Mouse (Mus musculus): Measurements from ENCODE around the gene Csrnp1. TPM values are rescaled to one million over a fixed set of nuclear protein-coding genes. Genes with fewer than 3 reads are reported as not detected.

Csrnp1 gene
- polyA plus RNA-seq, 1 experiment: 50.5 TPM

GRCm38 (mm10) chr9:119943326-119943725 lies 41.1 kb downstream of the Csrnp1 start:
- H3K27me3 ChIP-seq (ENCODE audit: control insufficient read depth, insufficient read depth, low read length): no peaks in the 10 kb centered on the region
- no peaks in the 10 kb centered on the region for H3K36me3 ChIP-seq (ENCODE audit: control insufficient read depth, insufficient read depth, low read length)
- H3K4me3 ChIP-seq (ENCODE audit: extremely low read depth, insufficient read depth, insufficient read length): no peak overlapping the region
- H3K4me1 ChIP-seq (ENCODE audit: control insufficient read depth, insufficient read depth, insufficient read length): peaks cover 7% of the 10 kb centered on the region; the same call in 1 of the 2 replicates
- no peak for DNase-seq (ENCODE audit: low read depth in 1 of 2, low spot score in 2 of 2)
- WGBS: 50% methylated on average over 1 of the region's 1 CpGs
- H3K27ac ChIP-seq (ENCODE audit: insufficient read depth, low read length): no peak overlapping the region
- TF ChIP-seq POLR2A (IDR thresholded peaks at IDR 0.05; ENCODE audit: low read depth, low read length) (no peak), CTCF (IDR thresholded peaks at IDR 0.05; ENCODE audit: extremely low read depth, insufficient read depth, insufficient read length, insufficient replicate concordance) (no peak)

- no peak overlapping the region for H3K27ac ChIP-seq (ENCODE audit: insufficient read depth, low read length)
- TF ChIP-seq POLR2A (IDR thresholded peaks at IDR 0.05; ENCODE audit: low read depth, low read length): no peak
- TF ChIP-seq CTCF (IDR thresholded peaks at IDR 0.05; ENCODE audit: extremely low read depth, insufficient read depth, insufficient read length, insufficient replicate concordance): no peak
- H3K36me3 ChIP-seq (ENCODE audit: control insufficient read depth, insufficient read depth, low read length): no peaks in the 10 kb centered on the region
- H3K4me1 ChIP-seq (ENCODE audit: control insufficient read depth, insufficient read depth, insufficient read length): peaks cover 11% of the 10 kb centered on the region; the same call in 1 of the 2 replicates
- no peaks in the 10 kb centered on the region for H3K27me3 ChIP-seq (ENCODE audit: control insufficient read depth, insufficient read depth, low read length)
- no peak for DNase-seq (ENCODE audit: low read depth in 1 of 2, low spot score in 2 of 2)
- no peak overlapping the region for H3K4me3 ChIP-seq (ENCODE audit: extremely low read depth, insufficient read depth, insufficient read length)
- WGBS: 90% methylated on average over 14 of the region's 14 CpGs
These were observed 42.6 kb downstream of the Csrnp1 start for GRCm38 (mm10) chr9:119941861-119942260.

GRCm38 (mm10) chr9:119941407-119941806 lies 43.1 kb downstream of the Csrnp1 start:
- TF ChIP-seq POLR2A (IDR thresholded peaks at IDR 0.05; ENCODE audit: low read depth, low read length): no peak
- TF ChIP-seq CTCF (IDR thresholded peaks at IDR 0.05; ENCODE audit: extremely low read depth, insufficient read depth, insufficient read length, insufficient replicate concordance): no peak
- H3K27me3 ChIP-seq (ENCODE audit: control insufficient read depth, insufficient read depth, low read length): no peaks in the 10 kb centered on the region
- H3K4me1 ChIP-seq (ENCODE audit: control insufficient read depth, insufficient read depth, insufficient read length): peaks cover 11% of the 10 kb centered on the region; the same call in 1 of the 2 replicates
- H3K4me3 ChIP-seq (ENCODE audit: extremely low read depth, insufficient read depth, insufficient read length): no peak overlapping the region
- no peak for DNase-seq (ENCODE audit: low read depth in 1 of 2, low spot score in 2 of 2)
- H3K27ac ChIP-seq (ENCODE audit: insufficient read depth, low read length): no peak overlapping the region
- H3K36me3 ChIP-seq (ENCODE audit: control insufficient read depth, insufficient read depth, low read length): no peaks in the 10 kb centered on the region
- WGBS: 79% methylated on average over 5 of the region's 5 CpGs

GRCm38 (mm10) chr9:119939646-119940045 lies 44.8 kb downstream of the Csrnp1 start:
- TF ChIP-seq CTCF (IDR thresholded peaks at IDR 0.05; ENCODE audit: extremely low read depth, insufficient read depth, insufficient read length, insufficient replicate concordance) (no peak), POLR2A (IDR thresholded peaks at IDR 0.05; ENCODE audit: low read depth, low read length) (no peak)
- 93% methylated on average over 10 of the region's 10 CpGs for WGBS
- no peak for DNase-seq (ENCODE audit: low read depth in 1 of 2, low spot score in 2 of 2)
- no peaks in the 10 kb centered on the region for H3K36me3 ChIP-seq (ENCODE audit: control insufficient read depth, insufficient read depth, low read length)
- H3K27ac ChIP-seq (ENCODE audit: insufficient read depth, low read length): no peak overlapping the region
- H3K4me1 ChIP-seq (ENCODE audit: control insufficient read depth, insufficient read depth, insufficient read length): peaks cover 11% of the 10 kb centered on the region; the same call in 1 of the 2 replicates
- no peaks in the 10 kb centered on the region for H3K27me3 ChIP-seq (ENCODE audit: control insufficient read depth, insufficient read depth, low read length)
- H3K4me3 ChIP-seq (ENCODE audit: extremely low read depth, insufficient read depth, insufficient read length): no peak overlapping the region

GRCm38 (mm10) chr9:119938496-119938895 lies 46.0 kb downstream of the Csrnp1 start:
- Histone ChIP-seq H3K27ac (ENCODE audit: insufficient read depth, low read length) (no peak overlapping the region), H3K27me3 (ENCODE audit: control insufficient read depth, insufficient read depth, low read length) (no peaks in the 10 kb centered on the region), H3K36me3 (ENCODE audit: control insufficient read depth, insufficient read depth, low read length) (no peaks in the 10 kb centered on the region), H3K4me1 (ENCODE audit: control insufficient read depth, insufficient read depth, insufficient read length) (peaks cover 11% of the 10 kb centered on the region; the same call in 1 of the 2 replicates), H3K4me3 (ENCODE audit: extremely low read depth, insufficient read depth, insufficient read length) (no peak overlapping the region)
- TF ChIP-seq POLR2A (IDR thresholded peaks at IDR 0.05; ENCODE audit: low read depth, low read length): no peak
- TF ChIP-seq CTCF (IDR thresholded peaks at IDR 0.05; ENCODE audit: extremely low read depth, insufficient read depth, insufficient read length, insufficient replicate concordance): no peak
- 30% methylated on average over 4 of the region's 4 CpGs for WGBS
- DNase-seq (ENCODE audit: low read depth in 1 of 2, low spot score in 2 of 2): peak in 1 of 2 experiments; percentile 50

GRCm38 (mm10) chr9:119937005-119937773 lies 47.3 kb downstream of the Csrnp1 start, which contains the start of the genes Gorasp1 and Ttc21a:
TSS of gene Gorasp1 (minus strand) at chr9:119937565.
TSS of gene Ttc21a (plus strand) at chr9:119937606.
- Histone ChIP-seq H3K4me1 (ENCODE audit: control insufficient read depth, insufficient read depth, insufficient read length) (peaks cover 11% of the 10 kb centered on the region; the same call in 1 of the 2 replicates), H3K27ac (ENCODE audit: insufficient read depth, low read length) (peak within 1 kb of the TSS; percentile 46)
- 2% methylated on average over 40 of the region's 40 CpGs for WGBS

More at GRCm38 (mm10) chr9:119937005-119937773, 47.3 kb downstream of the Csrnp1 start, which contains the start of the genes Gorasp1 and Ttc21a:
- no peaks in the 10 kb centered on the region for H3K27me3 ChIP-seq (ENCODE audit: control insufficient read depth, insufficient read depth, low read length)
- peak; percentile 72 to 91 for DNase-seq (ENCODE audit: low read depth in 1 of 2, low spot score in 2 of 2)
- H3K4me3 ChIP-seq (ENCODE audit: extremely low read depth, insufficient read depth, insufficient read length): peak within 1 kb of the TSS; percentile 88
- no peaks in the 10 kb centered on the region for H3K36me3 ChIP-seq (ENCODE audit: control insufficient read depth, insufficient read depth, low read length)
- TF ChIP-seq CTCF (IDR thresholded peaks at IDR 0.05; ENCODE audit: extremely low read depth, insufficient read depth, insufficient read length, insufficient replicate concordance) (0 out of 2 replicates have a peak, but pooled peaks have one; percentile 1), POLR2A (IDR thresholded peaks at IDR 0.05; ENCODE audit: low read depth, low read length) (no peak)
